Mouse (Mus musculus) olfactory bulb, adult 2 months (tissue): Measurements from ENCODE around the gene Dpm3. TPM values are rescaled to one million over a fixed set of nuclear protein-coding genes. Genes with fewer than 3 reads are reported as not detected.

ENCODE experiments used
- H3K27ac ChIP-seq: fragments of 200-500 bp; 2 replicates; pipeline ENCODE4 v1.5.1; 2012; ENCODE audit warnings: low read depth, low read length; ENCODE audit not compliant: insufficient read depth
- H3K4me1 ChIP-seq: fragments of 200-500 bp; 2 replicates; pipeline ENCODE4 v1.6.1; 2012; ENCODE audit warnings: low read length; ENCODE audit not compliant: control insufficient read depth, insufficient read depth
- H3K4me3 ChIP-seq: fragments of 200-500 bp; 2 replicates; pipeline ENCODE4 v1.5.1; 2012; ENCODE audit warnings: mild to moderate bottlenecking, low read depth, low read length, moderate library complexity; ENCODE audit not compliant: insufficient read depth
- CTCF ChIP-seq: fragments of 200-500 bp; IDR thresholded peaks from 2 replicates; pipeline ENCODE4 v1.5.1; 2012; ENCODE audit warnings: low read depth, mild to moderate bottlenecking, low read length, moderate library complexity; ENCODE audit not compliant: insufficient read depth
- POLR2A ChIP-seq: fragments of 200-500 bp; IDR thresholded peaks from 2 replicates; pipeline ENCODE4 v1.6.1; 2012; ENCODE audit warnings: mild to moderate bottlenecking, low read depth, low read length, moderate library complexity; ENCODE audit not compliant: insufficient read depth
- WGBS: fragments of 180-500 bp; shearing (Covaris S2); methylation state at CpG from one replicate; pipeline ENCODE4 v1.1.7; 2018; 5-methylcytosine and 5-hydroxymethylcytosine counted together
- polyA plus RNA-seq: library from polyadenylated mRNA; stranded (reverse); fragments of >200 nt; gene quantifications from 2 replicates; pipeline ENCODE4 v1.2.4, GENCODE M21; 2012; ENCODE audit warnings: low replicate concordance; ENCODE audit not compliant: missing spikeins, insufficient read depth, insufficient read length

The Dpm3 gene
- polyA plus RNA-seq, 1 experiment: not detected

- TF ChIP-seq CTCF (no peak), POLR2A (no peak)
- H3K27ac ChIP-seq: peak within 1 kb of the TSS; percentile 43
Observed at GRCm38 (mm10) chr3:89228836-89229235, 30.3 kb upstream of the Dpm3 start, which contains the start of gene Muc1. TSS of gene Muc1 (plus strand) at chr3:89229057.

GRCm38 (mm10) chr3:89229276-89229675, 29.9 kb upstream of the Dpm3 start:
- no peak for TF ChIP-seq POLR2A
- TF ChIP-seq CTCF: no peak
- H3K4me1 ChIP-seq: peaks cover 39% of the 10 kb centered on the region
- WGBS: 62% methylated on average over 4 of the region's 4 CpGs
- no peak overlapping the region for H3K27ac ChIP-seq
- no peak overlapping the region for H3K4me3 ChIP-seq

More at GRCm38 (mm10) chr3:89228836-89229235, 30.3 kb upstream of the Dpm3 start, which contains the start of gene Muc1:
- WGBS: 49% methylated on average over 10 of the region's 10 CpGs
- Histone ChIP-seq H3K4me1 (peaks cover 44% of the 10 kb centered on the region), H3K4me3 (peak within 1 kb of the TSS; percentile 45)

GRCm38 (mm10) chr3:89230561-89230960, 28.6 kb upstream of the Dpm3 start:
- peaks cover 26% of the 10 kb centered on the region for H3K4me1 ChIP-seq
- no peak overlapping the region for H3K4me3 ChIP-seq
- TF ChIP-seq CTCF: no peak
- TF ChIP-seq POLR2A: no peak
- no peak overlapping the region for H3K27ac ChIP-seq
- WGBS: 81% methylated on average over 2 of the region's 2 CpGs

GRCm38 (mm10) chr3:89231345-89231744, 27.8 kb upstream of the Dpm3 start:
- Histone ChIP-seq H3K4me3 (no peak overlapping the region), H3K27ac (no peak overlapping the region), H3K4me1 (peaks cover 19% of the 10 kb centered on the region)
- TF ChIP-seq POLR2A: no peak
- no peak for TF ChIP-seq CTCF
- WGBS: 78% methylated on average over 7 of the region's 7 CpGs

GRCm38 (mm10) chr3:89231772-89232275, 27.3 kb upstream of the Dpm3 start:
- TF ChIP-seq POLR2A (no peak), CTCF (no peak)
- no peak overlapping the region for H3K4me3 ChIP-seq
- peaks cover 16% of the 10 kb centered on the region for H3K4me1 ChIP-seq
- no peak overlapping the region for H3K27ac ChIP-seq
- WGBS: 76% methylated on average over 16 of the region's 16 CpGs

- H3K4me3 ChIP-seq: no peak overlapping the region
- TF ChIP-seq POLR2A: no peak
- no peak for TF ChIP-seq CTCF
- WGBS: 75% methylated on average over 6 of the region's 6 CpGs
Observed at GRCm38 (mm10) chr3:89232614-89233013, 26.5 kb upstream of the Dpm3 start.

GRCm38 (mm10) chr3:89233562-89234110, 25.5 kb upstream of the Dpm3 start:
- H3K4me3 ChIP-seq: no peak overlapping the region
- WGBS: 57% methylated on average over 14 of the region's 14 CpGs
- peaks cover 8% of the 10 kb centered on the region for H3K4me1 ChIP-seq
- TF ChIP-seq POLR2A (no peak), CTCF (no peak)
- no peak overlapping the region for H3K27ac ChIP-seq

More at GRCm38 (mm10) chr3:89232614-89233013, 26.5 kb upstream of the Dpm3 start:
- peaks cover 15% of the 10 kb centered on the region for H3K4me1 ChIP-seq
- no peak overlapping the region for H3K27ac ChIP-seq

GRCm38 (mm10) chr3:89236516-89236915, 22.6 kb upstream of the Dpm3 start:
- no peak overlapping the region for H3K4me3 ChIP-seq
- WGBS: 89% methylated on average over 10 of the region's 10 CpGs
- H3K27ac ChIP-seq: no peak overlapping the region
- peaks cover 10% of the 10 kb centered on the region for H3K4me1 ChIP-seq
- TF ChIP-seq POLR2A (no peak), CTCF (no peak)

- peaks cover 13% of the 10 kb centered on the region for H3K4me1 ChIP-seq
- H3K27ac ChIP-seq: no peak overlapping the region
- no peak overlapping the region for H3K4me3 ChIP-seq
- TF ChIP-seq CTCF (no peak), POLR2A (no peak)
- WGBS: 90% methylated on average over 21 of the region's 21 CpGs
Observed at GRCm38 (mm10) chr3:89237682-89238081, 21.5 kb upstream of the Dpm3 start.

GRCm38 (mm10) chr3:89238494-89238893, 20.7 kb upstream of the Dpm3 start:
- Histone ChIP-seq H3K4me3 (no peak overlapping the region), H3K4me1 (peaks cover 16% of the 10 kb centered on the region), H3K27ac (no peak overlapping the region)
- TF ChIP-seq CTCF (no peak), POLR2A (no peak)
- 63% methylated on average over 12 of the region's 12 CpGs for WGBS
